Mouse (Mus musculus): Measurements from ENCODE around the gene Ifngr1.
"Not testable (repeated sequence)": the region's sequence is repeated elsewhere in the genome, so short reads cannot be mapped to it uniquely, and the experiment has no call there.

Gene Ifngr1

DNA sequence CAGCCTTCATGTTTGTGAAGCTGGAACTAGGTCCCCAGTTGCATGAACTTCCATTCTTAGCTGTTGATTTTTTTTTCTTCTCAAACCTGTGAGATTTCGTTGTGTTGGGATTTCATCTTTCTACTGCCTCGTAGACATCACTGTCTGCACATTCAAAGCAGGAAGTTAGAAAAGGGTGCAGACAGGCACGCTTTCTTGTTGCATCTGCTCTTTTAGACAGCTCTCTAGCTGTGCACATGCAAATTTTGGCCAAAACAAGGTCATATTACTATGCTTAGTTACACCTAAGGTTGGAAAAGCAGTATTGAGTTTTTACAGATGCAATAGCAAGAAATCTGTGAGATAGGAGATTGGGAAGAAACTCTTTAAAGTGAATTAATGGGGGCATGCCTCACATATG lies 4.5 kb upstream of the Ifngr1 start:
- in situ Hi-C loops (cut with MboI): no loop called here

DNA sequence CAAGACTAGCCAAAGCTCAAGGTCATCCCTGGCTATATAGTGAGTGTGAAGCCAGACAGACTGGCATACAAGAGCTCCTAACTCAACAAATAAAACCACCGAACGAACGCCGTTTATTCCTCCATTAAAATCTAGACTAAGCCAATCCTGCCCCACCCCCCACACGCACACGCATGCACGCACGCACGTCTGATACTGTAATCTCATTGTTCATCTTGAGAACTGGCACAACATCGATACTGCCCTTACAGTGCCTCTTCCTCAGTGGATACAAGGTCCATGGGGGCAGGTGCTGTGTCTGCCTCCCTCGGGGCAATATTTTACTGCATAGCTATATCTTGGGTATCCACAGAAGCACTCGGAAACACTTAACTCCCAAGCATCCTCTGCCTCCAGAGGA lies 2.1 kb upstream of the Ifngr1 start:
- in situ Hi-C loops (cut with MboI): loop anchor here (10.0 kb wide), 1 partner anchor 95 kb away; no protein-coding TSS in a partner anchor

DNA sequence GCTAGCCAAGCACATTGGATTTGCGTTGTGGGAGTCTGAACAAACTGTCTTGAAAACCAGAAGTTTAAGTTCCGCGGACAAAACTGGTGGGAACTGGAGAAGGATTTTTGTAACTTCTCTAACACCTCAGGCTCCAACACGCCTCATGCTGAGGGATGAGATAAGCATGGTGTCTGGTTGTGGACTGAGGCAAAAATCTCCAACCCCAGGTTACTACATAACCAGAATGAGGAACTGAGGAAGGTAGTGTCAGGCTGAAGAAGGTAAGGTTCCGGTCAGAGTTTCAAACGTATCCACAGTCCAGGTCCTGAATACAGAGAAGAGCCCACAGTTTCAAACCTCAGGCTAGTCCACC lies 486 bp upstream of the Ifngr1 start:
- in situ Hi-C loops (cut with MboI): loop anchor here (10.0 kb wide), 1 partner anchor 94 kb away; no protein-coding TSS in a partner anchor

DNA sequence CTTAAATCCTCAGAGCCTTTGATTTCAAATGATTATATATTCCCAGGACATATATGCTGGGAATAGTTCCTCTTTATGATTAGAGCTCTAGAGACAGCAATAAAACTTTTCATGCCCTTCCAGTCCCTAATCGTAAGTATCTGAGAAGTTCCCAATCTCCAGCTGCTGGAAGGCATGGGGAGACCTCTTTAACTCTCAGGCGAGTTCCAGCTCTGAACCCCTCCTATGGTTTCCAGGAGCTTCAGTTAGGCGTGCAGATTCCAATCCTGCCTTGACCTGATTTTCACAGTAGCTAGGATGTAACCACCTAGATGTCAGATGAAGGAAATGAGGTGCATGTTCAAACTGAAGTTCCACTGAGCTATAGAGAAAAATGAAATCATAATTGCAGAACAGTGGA lies 807 bp downstream of the Ifngr1 start:
- in situ Hi-C loops (cut with MboI): loop anchor here (10.0 kb wide), 1 partner anchor 92 kb away; no protein-coding TSS in a partner anchor

DNA sequence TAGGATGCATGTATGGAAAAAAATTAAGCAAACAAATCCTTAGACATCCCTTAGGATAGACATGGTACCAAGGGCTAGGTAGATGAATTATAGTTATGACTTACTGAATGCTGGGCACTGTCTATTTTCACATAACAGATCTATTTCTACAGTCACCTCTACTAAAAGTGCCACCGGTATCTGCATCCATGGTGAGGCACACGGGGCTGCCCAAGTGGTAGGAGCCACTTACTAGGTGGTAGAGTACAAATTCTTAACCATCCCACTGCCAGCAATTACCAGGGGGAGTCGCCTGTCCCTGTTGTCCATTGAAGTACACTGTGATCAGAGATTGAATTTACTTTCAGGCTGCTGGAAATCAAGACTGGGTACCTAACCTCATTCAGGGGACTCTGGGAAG lies 1.5 kb downstream of the Ifngr1 start:
- in situ Hi-C loops (cut with MboI): loop anchor here (10.0 kb wide), 1 partner anchor 92 kb away; no protein-coding TSS in a partner anchor

DNA sequence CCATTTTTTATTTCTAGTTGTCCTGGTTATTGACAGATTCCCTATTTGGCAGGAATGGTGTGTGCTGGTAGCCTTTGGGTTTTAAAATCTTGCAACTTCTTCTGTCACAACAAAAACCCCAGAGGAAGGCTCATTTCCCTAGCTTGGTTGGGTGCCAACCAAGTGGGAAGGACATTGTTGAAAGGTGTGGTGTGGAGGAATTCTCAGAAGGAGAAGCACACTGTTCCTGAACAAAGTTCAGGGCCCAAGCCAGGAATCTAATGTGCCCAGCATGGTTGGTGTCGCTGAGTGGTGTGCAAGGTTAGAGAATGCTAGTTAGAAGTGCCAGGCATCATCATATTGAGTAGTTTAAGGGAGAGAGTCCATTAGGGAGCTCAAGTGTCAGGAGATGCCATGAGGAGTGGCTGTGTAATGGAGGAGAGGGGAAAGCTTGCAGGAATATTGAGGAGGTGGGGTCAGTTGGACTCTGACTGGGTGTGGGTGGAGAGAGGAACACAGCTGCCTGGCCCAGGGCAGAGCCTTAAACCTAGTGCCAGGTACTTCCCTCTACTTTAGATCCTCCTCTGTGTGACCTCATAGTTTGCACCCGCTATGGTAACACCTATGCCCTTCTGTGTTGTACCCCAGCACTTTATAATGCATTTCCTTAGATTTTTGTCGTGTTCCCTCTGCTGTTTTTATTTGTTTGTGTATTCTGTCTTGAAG lies 2.6 kb downstream of the Ifngr1 start:
- in situ Hi-C loops (cut with MboI): loop anchor here (10.0 kb wide), 1 partner anchor 90 kb away; no protein-coding TSS in a partner anchor

DNA sequence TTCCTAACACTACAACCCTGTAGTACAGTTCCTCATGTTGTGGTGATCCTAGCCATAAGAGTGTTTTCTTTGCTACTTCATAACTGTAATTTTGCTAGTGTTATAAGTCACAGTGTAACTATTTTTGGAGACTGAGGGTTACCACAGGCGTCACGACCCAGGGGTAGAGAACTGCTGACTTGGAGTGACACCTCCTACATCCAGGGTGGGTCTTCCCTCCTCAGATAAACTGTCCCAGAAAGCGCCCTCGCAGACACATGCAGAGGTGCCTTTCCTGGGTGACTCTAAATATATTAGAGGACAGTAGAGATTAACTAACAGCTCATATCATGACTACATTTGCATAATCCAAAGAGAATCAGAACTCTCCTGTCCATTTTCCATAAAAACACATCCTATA lies 5.1 kb downstream of the Ifngr1 start:
- in situ Hi-C loops (cut with MboI): loop anchor here (10.0 kb wide), 1 partner anchor 88 kb away; no protein-coding TSS in a partner anchor

DNA sequence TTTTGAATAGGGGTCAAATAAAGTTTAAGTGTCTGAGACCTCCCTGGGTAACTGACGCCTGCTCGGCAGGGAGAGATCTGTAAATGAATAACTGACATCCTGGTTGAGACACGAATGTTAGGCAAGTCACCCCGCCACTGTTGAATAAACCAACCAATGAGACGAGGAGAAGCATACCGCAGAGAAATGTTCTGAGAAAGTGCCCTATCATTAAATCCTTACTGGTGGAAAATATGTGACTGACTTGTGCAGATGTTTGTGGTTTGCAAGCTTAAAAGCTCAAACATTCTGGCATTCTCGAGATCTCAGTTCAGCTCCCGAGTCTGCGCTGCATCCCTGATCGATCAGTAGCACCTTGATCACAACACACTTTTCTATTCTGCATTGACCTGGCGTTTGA lies 6.3 kb downstream of the Ifngr1 start:
- in situ Hi-C loops (cut with MboI): loop anchor here (10.0 kb wide), 1 partner anchor 87 kb away; no protein-coding TSS in a partner anchor

DNA sequence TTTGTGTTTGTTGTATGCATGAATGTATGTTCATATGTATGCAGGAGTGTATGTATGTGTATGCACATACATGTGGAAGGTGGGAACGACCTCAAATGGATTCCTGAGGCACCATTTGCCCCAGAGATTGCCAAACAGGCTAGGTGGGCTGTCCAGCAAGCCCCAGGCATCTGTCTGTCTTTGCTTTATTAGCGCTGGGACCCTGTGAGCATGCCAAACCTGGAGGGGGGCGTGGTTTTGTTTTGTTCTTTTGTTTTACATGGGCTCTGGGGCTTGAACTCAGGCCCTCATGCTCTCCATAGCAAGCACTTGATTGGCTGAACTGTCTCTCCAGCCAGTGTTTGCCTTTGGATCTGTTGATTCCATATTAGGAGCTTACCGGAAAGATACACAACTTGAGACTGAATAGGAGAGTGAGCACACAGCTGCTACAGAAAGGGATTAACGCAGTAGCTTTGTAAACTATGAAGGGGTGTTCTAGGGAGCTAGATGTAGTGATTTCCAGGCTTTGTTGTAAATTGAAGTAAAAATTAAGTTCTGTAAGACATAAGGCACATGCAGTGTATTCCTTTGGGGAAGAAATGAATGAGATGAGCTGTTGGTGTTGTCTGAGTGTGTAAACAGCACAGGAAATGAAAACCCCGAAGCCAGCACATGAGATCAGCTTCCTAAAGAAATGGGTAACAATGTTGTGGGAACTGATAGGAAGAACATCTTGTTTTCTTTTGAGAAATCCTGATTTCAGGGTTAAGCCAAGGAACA lies 7.8 kb downstream of the Ifngr1 start:
- in situ Hi-C loops (cut with MboI): loop anchor here (10.0 kb wide), 1 partner anchor 85 kb away; no protein-coding TSS in a partner anchor

DNA sequence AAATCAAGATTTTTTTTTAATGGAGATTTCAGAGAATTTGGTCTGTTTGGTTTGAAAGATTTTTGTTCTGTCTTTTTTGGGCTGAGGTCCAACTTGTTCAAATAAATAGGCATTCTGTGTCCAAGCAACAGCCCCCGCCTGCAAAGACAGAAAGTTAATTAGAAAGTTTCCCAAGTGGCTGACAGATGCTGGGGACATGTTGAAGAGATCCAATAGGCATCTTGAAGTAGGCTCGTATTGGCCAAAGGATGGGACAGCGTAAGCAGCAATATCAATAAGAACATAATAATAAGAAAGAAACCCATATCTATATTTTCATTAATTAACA lies 8.3 kb downstream of the Ifngr1 start:
- in situ Hi-C loops (cut with MboI): no loop called here

DNA sequence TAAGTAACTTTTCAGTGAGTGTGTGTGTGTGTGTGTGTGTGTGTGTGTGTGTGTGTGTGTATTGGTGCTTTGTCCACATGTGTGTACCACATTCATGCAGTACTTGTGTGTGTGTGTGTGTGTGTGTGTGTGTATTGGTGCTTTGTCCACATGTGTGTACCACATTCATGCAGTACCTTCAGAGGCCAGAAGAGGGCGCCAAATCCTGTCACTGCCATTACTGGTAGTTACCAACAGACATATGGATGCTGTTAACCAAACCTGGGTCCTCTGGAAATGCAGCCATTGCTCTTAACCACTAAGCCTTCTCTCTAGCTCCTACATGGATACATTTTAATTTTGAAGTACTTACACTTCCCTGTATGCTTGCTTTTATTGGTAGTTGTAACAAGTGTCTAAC lies 9.8 kb downstream of the Ifngr1 start:
- in situ Hi-C loops (cut with MboI): not testable (repeated sequence)

DNA sequence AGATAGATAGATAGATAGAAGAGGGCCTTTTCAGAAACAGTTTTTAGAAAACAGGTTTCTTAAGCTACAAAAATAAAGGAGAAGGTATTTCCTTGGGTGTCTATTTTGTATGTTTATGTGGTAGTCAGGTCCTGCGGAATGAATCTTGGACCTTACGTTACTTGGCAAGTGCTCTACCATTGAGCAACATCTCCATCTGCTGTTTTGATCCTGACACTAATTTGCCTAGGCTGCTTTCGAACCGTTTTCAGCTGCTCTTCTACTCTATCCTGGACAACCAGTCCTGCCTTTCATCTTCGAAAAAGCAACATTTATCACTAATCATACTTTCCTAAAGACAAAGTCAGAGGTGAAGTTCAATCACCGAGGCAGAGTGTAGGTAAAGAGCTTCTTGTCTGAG lies 11.5 kb downstream of the Ifngr1 start:
- in situ Hi-C loops (cut with MboI): no loop called here

DNA sequence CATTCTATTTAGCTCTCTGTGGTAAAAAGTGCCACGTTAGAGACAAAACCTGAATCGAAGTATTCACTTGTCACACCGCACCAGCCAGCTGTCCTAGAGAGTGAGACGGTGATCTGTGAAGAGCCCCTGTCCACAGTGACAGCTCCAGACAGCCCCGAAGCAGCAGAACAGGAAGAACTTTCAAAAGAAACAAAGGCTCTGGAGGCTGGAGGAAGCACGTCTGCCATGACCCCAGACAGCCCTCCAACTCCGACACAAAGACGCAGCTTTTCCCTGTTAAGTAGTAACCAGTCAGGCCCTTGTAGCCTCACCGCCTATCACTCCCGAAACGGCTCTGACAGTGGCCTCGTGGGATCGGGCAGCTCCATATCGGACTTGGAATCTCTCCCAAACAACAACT lies 17.4 kb downstream of the Ifngr1 start:
- in situ Hi-C loops (cut with MboI): no loop called here

DNA sequence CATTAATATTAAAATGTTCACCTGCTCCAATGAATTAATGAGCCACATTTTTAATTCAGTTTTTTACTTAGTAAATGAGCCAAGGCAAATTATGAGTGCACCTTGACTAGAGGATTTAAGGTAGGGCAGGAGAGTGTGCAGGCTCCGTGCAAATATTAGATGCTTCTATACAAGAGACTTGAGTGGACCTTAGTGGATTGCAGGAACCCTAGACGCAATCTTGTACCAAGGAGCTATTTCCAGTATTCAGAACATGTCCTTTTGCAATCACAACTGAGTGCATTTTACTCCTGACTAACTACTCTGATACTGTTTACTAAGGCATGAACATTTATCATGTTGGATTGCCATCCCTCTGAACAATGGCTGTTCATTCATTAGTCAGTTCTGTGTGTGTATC lies 19.9 kb downstream of the Ifngr1 start:
- in situ Hi-C loops (cut with MboI): no loop called here

DNA sequence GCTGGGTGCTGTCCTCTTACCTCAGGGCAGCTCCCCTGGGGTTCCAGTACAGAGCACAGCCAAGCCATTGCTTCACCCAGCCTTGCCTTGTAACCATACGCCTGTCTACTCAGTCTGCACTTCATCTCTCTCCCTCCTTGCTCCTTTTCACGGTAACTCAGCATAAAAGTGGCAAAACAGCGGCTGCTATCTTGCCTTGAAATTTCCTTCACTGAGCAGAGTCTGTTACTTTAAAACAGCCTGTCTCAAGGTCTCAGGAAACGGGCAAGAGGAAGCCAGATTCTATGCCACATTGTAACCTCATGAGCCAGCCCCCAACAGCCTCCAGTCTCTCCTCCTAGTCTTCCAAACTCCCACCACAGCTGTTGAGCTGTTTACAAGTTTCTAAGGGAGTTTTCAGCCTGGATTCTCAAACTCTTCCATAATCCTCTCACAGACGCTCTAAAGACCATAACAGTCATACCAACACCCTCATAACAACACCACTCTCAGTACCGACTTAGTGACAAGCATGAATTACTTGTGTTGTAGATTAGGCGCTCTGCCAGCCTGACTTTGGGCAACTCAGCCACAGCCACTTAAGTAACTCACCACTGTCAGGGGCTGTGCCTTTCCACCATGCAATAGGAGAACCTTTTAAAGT lies 21.5 kb downstream of the Ifngr1 start:
- in situ Hi-C loops (cut with MboI): no loop called here

DNA sequence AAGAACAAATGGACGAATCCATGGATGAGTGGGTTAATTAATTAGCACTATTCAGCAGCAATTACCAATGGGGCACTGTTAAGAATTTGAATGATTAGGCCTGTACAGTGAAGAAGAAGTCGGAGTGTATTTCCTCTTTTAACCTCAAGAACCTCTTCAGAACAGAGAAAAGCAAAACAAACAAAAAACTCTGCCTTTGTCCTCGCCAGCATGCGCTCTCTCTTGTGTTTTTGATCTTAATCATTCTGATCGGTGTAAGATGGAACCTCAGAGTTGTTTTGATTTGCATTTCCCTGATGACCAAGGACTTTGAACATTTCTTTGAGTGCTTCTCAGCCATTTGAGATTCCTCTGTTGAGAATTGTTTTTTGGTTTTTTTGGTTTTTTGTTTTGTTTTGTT lies 28.0 kb downstream of the Ifngr1 start:
- in situ Hi-C loops (cut with MboI): no loop called here

DNA sequence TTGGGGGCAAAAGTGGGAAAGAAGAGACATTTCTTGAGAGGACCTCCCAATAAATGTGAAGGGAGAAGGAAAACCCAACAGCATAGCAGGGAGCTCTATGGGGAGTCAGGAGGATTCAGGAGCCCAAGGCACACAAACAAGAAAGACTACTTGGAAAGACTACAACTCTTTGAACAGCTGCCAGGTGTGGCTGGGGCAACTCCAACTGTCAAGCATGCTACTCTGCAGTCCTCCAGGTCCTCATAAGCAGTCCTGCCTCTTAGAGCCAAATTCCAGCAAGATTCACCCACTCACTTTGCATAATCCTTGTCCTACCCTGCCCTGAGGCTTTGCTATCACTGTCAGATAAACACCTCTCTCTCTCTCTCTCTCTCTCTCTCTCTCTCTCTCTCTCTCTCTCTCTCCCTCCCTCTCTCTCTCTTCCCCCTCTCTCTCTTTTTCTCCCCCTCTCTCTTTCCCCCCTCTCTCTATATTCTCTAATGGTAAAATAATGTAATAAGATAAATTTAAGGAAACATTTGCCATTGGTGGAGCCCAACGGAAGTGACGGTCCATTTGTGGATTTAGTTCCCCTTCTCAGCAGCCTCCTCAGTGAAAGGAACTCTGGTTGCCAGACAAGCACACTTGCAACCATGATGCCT lies 29.8 kb downstream of the Ifngr1 start, which contains the start of gene Il22ra2:
Il22ra2 (plus strand) TSS at position 591 of the 641 bp plus-strand sequence.
- in situ Hi-C loops (cut with MboI): no loop called here

DNA sequence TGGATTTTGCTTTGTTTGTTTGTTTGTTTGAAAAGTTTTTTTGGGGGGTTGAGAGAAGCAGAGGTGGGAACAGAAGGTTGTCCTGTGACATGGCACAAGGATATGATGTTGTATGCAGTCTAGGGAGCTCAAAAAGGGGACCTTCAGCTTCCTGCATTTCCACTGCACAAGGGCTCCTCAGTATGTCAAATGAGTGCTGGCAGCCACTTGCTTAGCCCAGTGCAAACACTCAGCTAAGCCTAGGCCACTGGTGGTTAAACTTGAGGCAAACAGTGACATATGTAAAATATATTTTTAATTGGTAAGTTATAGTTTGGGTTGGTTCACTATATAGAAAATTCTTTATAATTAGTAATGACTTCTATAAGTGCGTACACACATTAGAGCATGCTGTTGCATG lies 32.9 kb downstream of the Ifngr1 start:
- in situ Hi-C loops (cut with MboI): no loop called here

DNA sequence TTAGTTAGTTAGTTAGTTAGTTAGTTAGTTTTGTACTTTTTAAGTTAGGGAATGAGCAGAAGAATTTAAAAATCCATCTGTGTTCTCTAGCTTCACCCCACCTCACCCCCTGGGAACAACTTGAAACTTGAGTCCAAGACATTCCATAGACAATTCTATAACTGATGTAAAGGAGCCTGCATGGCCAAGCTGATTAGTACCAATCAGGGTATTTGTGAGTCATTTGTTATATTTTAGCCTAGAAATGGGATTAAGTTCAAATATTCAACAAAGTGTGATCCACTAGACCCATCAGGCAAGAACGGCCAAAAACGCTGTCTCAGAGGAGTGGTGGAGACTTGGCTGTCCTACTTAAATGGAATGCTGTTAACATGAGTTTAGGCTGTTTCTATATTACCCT lies 35.6 kb downstream of the Ifngr1 start:
- in situ Hi-C loops (cut with MboI): no loop called here

DNA sequence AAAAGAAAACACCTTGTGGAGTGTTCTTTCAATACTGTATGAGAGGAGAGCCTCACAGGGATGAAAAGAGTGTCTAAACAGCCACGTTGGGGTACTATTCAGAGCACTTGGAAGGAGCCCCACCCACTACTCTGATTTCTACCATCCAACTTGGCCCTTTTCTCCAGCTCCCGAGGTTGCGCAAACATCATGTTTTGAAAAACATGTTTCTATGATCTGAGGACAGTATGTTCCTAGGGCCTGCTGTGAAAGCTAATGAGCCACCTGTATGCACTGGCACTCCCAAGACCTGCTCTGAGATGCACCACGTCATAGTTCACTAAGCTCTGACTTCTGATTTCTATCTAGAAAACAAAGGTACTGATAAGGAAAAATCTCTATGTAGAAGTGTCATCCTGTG lies 36.0 kb downstream of the Ifngr1 start:
- in situ Hi-C loops (cut with MboI): no loop called here

DNA sequence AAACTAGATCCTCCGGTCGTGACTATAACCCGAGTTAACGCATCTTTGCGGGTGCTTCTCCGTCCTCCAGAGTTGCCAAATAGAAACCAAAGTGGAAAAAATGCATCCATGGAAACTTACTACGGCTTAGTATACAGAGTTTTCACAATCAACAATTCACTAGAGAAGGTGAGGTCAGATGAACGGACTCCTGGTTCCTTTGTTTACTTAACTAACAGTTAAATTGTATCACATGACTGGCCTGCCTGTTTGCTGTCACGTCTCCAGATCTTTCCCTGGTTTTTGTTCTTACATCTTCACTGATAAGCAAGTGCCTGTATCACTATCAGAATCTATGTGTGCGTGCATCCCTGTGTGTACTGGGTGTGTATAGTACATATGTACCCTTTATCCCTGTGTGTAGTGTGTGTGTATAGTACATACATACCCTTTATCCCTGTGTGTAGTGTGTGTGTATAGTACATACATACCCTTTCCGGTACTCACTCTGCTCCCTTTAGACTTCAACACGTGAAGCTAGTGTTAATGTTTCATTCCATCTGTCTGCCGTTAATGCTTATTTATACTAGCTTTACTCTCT lies 40.0 kb downstream of the Ifngr1 start:
- in situ Hi-C loops (cut with MboI): no loop called here

DNA sequence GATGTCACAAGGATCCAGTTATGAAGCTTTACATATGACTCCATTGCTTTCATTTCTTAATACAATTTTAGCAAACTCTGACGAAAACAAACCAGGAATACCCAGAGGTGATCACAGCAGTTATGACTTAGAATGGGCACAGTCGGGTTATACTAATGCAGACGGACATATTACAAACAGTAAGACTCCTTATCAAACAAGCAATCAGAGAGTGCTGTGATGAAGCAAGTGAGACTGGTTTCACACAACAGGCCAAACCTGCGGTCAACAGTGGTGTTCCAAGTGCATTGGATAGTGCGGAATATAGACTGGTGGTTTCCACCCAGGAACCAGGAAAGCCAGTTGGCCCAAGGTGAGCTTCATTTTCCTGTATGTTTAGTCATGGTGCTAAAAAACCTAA lies 47.1 kb downstream of the Ifngr1 start:
- in situ Hi-C loops (cut with MboI): no loop called here

Data from mature B cell (primary cell).